Mouse (Mus musculus): Measurements from ENCODE around the gene Cacnb4. TPM values are rescaled to one million over a fixed set of nuclear protein-coding genes. Genes with fewer than 3 reads are reported as not detected.

Cacnb4 gene
- polyA plus RNA-seq, 2 experiments from 2014 or later = 0.28 to 0.42 TPM

- no peak for ATAC-seq
These were observed 109.2 kb downstream of the Cacnb4 start for GRCm38 (mm10) chr2:52567421-52567820.

- ATAC-seq = no peak
These were observed 113.4 kb downstream of the Cacnb4 start for GRCm38 (mm10) chr2:52563277-52563676.

GRCm38 (mm10) chr2:52562356-52562755, 114.3 kb downstream of the Cacnb4 start:
- ATAC-seq = no peak

- ATAC-seq = peak; percentile 71
These were observed 115.5 kb downstream of the Cacnb4 start for GRCm38 (mm10) chr2:52561137-52561536.

GRCm38 (mm10) chr2:52560266-52560665, 116.4 kb downstream of the Cacnb4 start:
- ATAC-seq = no peak

GRCm38 (mm10) chr2:52558411-52558810, 118.2 kb downstream of the Cacnb4 start:
- no peak for ATAC-seq

GRCm38 (mm10) chr2:52557503-52558275, 118.9 kb downstream of the Cacnb4 start:
- no peak for ATAC-seq

- no peak for ATAC-seq
These were observed 119.7 kb downstream of the Cacnb4 start for GRCm38 (mm10) chr2:52556961-52557326.

- no peak for ATAC-seq
These were observed 120.2 kb downstream of the Cacnb4 start for GRCm38 (mm10) chr2:52556298-52556960.

- ATAC-seq = no peak
These were observed 128.2 kb downstream of the Cacnb4 start for GRCm38 (mm10) chr2:52548401-52548800.

- ATAC-seq = no peak
These were observed 129.3 kb downstream of the Cacnb4 start for GRCm38 (mm10) chr2:52547331-52547730.

- ATAC-seq = no peak
These were observed 132.1 kb downstream of the Cacnb4 start for GRCm38 (mm10) chr2:52544527-52544926.

- ATAC-seq = no peak
These were observed 135.6 kb downstream of the Cacnb4 start for GRCm38 (mm10) chr2:52541068-52541467.

- ATAC-seq = no peak
These were observed 137.3 kb downstream of the Cacnb4 start for GRCm38 (mm10) chr2:52539318-52539717.

GRCm38 (mm10) chr2:52537645-52538044, 139.0 kb downstream of the Cacnb4 start:
- no peak for ATAC-seq

- ATAC-seq = no peak
These were observed 139.5 kb downstream of the Cacnb4 start for GRCm38 (mm10) chr2:52537155-52537554.

- ATAC-seq = no peak
These were observed 140.1 kb downstream of the Cacnb4 start for GRCm38 (mm10) chr2:52536511-52536910.

GRCm38 (mm10) chr2:52533696-52534095, 142.9 kb downstream of the Cacnb4 start:
- no peak for ATAC-seq

GRCm38 (mm10) chr2:52530521-52530920, 146.1 kb downstream of the Cacnb4 start:
- no peak for ATAC-seq

GRCm38 (mm10) chr2:52529245-52529644, 147.4 kb downstream of the Cacnb4 start:
- no peak for ATAC-seq

GRCm38 (mm10) chr2:52525876-52526592, 150.6 kb downstream of the Cacnb4 start:
- ATAC-seq = no peak

GRCm38 (mm10) chr2:52523056-52523715, 153.4 kb downstream of the Cacnb4 start:
- ATAC-seq = no peak

- no peak for ATAC-seq
These were observed 155.6 kb downstream of the Cacnb4 start for GRCm38 (mm10) chr2:52521012-52521411.

All from CD4-positive, CD25-positive, alpha-beta regulatory T cell, adult 4 months (primary cell).